Comparison of ENCODE assay signal across 1 mouse cellular context in genomic region chr12:16526862-16527261, GRCm38 (mm10).
A peak's percentile ranks its signal among the peaks of the same experiment; 100 is the strongest.
TF ChIP-seq lines count a peak whose summit lies in the region.

No protein-coding gene starts in this region.

TF ChIP-seq in CH12.LX, 34 proteins besides CTCF, POLR2A, EP300 and RAD21 (continued from another document):
- TF ChIP-seq MEF2A (IDR thresholded peaks at IDR 0.05; ENCODE audit: borderline replicate concordance, low read depth, low read length) (peak; percentile 38; the same call in 1 of the 2 replicates), CHD2 (IDR thresholded peaks at IDR 0.05; ENCODE audit: low read length) (no peak), NRF1 (IDR thresholded peaks at IDR 0.05; ENCODE audit: low read depth, low read length) (no peak), CHD1 (IDR thresholded peaks at IDR 0.05; ENCODE audit: low read depth, low read length) (no peak), MYC (IDR thresholded peaks at IDR 0.05; ENCODE audit: low read depth, low read length) (no peak), ETS1 (conservative IDR thresholded peaks at IDR 0.05; ENCODE audit: low read depth, low read length) (peak; percentile 47; the same call in 1 of the 2 replicates), JUN (IDR thresholded peaks at IDR 0.05; ENCODE audit: insufficient read depth, low read depth, low read length) (no peak), TCF12 (IDR thresholded peaks at IDR 0.05; ENCODE audit: low read depth, low read length) (no peak)
TF ChIP-seq in CH12.LX: peak in this region for 4.
